Mouse (Mus musculus) left cerebral cortex, adult 8-10 months (tissue): ENCODE data around the gene Ncoa1. TPM values are rescaled to one million over a fixed set of nuclear protein-coding genes. Genes with fewer than 3 reads are reported as not detected.
A peak's percentile ranks its signal among the peaks of the same experiment; 100 is the strongest.
"Not testable (repeated sequence)": the region's sequence is repeated elsewhere in the genome, so short reads cannot be mapped to it uniquely, and the experiment has no call there.

Experiments
- DNase-seq, 2 experiments: peaks; one replicate each; pipeline ENCODE4 v3.0.0; 2022; ENCODE audit warnings: low spot score in 2 of 2
- total RNA-seq, 4 experiments: library from RNA; stranded (reverse); gene quantifications; 2 replicates each; pipeline ENCODE4 v1.2.4; 2022

Gene Ncoa1
- total RNA-seq, 4 experiments from 2014 or later: 104 to 121 (median 107) TPM

DNA sequence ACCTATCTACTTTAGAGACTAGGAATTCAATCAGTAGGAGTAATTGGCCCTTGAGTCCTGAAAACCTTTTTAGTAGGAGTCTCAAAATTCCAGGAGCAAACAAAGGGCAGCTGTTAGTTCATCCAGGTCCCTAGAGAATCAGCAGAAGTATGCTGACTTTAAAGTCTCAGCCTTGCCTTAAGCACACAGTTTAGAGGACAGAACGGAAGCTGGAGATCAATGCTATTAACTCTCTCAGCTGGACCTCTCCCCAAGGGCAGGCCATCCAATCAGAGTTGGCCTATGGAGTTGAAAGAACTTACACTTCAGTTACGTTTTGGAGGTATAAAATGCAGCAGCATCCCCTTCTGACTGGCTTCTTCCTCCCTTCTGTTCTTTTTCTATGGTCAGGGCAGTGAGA is 154.8 kb downstream of the Ncoa1 start:
- no peak for DNase-seq

DNA sequence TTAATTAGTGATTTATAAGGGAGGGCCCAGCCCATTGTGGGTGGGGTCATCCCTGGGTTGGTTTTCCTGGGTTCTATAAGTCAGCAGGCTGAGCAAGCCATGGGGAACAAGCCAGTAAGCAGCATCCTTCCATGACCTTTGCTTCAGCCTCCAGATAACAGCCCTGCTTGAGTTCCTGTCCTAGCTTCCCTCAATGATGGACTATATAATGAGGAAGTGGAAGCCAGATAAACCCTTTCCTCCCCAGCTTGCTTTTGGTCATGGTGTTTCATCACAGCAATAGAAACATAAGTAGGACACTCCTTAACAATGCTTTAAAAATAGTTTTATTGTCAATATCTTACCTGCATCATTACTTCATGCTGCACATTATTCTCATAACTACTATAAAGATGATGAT is 163.2 kb downstream of the Ncoa1 start:
- DNase-seq: no peak

DNA sequence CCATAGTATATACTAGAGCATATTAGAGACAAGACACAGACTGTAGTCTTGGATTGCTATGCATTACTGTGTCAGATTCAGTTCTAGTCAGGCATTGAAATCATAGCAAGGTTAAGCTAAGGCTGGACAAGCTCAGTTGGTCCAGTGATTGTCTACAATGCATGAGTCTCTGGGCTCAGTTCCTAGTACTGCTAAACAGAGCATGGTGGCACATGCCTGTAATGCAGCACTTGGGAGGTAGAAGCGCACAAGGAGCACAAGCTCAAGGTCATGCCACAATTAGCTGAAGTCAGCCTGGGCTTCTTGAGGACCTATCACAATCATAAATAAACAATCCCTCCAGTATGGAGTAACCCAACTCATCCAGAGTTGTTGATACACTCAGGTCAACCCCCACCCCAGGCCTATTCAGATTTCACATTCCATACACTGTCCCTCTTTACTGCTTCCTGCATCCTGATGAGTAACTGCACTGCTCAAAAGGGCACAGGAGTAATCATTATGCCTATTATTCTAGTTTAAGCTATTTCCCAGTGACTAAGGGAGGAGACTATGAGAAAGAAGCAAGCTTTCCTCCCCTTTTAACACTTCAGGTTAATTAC is 170.2 kb downstream of the Ncoa1 start:
- no peak for DNase-seq

DNA sequence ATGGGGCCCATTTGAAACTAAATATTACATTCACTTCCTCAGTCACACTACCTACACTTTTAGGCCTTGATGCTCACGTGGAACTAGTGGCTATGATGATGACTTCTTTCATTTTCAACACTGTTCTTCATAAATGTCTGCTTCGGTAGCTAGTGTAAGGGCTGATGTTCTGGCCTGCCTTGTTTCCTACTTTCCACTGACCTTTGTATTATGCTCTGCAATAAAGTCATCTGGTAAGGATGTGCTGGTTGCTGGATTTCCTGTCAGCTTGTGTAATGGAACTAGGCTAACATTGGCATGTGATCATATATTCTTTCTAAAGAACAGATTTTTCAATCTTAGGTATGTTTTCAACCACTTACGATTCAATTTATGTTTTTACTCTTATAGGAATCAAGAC is 177.7 kb downstream of the Ncoa1 start:
- DNase-seq: no peak

DNA sequence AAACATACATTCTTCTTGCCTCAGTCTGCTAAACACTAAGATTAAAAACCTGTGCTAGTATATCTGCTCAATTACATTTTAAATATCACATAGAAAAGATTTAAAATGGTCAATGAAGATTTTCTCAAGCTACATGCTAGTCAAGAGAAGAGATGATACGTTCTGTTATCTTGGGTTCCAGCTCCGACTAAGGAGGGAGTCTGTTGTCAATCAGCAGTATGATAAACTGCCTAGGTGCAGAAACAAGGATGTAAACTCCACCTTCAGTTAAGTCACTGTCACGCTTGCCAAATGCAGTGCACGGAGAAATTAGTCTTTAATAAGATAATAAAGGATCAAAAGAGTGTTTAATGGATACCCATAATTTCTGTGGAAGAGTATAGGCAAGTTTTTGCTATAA is 178.4 kb downstream of the Ncoa1 start:
- no peak for DNase-seq

DNA sequence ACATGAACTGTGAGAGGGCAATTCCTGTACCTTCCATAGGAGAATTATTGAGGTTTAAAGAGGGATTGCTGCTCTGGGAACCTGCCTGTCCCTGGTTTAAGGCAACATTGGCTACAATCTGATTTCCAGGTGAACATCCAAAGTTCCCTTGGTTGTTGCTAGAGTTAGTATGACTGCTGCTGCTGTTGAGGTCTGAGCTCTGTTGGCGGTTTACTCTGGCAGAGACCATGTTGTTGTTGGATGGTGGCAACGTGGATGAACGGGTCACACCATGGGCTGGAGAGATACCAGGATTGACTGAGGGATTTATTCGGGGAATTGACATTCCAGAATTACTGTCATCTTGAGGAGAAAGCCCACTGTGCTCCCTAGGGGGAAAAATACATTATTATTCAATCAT is 181.1 kb downstream of the Ncoa1 start:
- no peak for DNase-seq

DNA sequence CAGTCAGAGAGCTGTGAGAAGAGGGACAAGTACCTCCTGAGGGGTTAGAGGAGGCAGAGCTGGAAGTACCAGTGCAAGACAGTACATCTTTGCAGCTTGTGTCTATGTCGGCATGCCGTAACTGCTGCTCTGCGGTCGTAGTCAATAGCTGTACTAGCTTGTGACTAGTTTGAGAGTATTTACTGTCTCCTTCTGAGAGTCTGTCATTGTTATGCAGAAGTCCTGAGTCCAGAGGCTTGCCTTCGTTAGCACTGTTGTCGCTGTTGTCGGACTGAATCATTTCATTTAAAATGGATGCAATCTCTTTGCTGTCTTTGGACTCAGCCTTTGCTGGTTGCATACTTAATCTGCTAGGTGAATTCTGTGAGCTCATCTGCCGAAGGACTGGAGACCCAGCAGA is 181.7 kb downstream of the Ncoa1 start:
- no peak for DNase-seq

DNA sequence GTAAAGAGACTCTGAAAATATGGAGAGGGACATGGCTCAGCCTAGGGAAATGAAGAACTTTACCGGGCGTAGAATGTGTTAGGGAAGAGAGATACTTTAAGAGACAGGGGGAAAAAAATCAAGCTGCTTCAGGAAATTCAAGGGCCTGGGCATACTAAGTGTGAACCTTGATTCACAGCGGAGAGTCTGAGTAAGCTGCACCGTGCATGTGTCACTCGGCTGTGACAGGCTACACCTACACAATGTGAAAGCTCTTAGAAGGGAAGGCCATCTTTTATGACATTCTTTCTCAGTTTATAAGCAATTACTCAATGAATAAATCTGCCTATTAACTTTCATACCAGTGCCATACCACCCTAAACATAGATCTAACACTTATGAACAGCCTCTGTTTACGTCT is 183.2 kb downstream of the Ncoa1 start:
- DNase-seq: no peak

DNA sequence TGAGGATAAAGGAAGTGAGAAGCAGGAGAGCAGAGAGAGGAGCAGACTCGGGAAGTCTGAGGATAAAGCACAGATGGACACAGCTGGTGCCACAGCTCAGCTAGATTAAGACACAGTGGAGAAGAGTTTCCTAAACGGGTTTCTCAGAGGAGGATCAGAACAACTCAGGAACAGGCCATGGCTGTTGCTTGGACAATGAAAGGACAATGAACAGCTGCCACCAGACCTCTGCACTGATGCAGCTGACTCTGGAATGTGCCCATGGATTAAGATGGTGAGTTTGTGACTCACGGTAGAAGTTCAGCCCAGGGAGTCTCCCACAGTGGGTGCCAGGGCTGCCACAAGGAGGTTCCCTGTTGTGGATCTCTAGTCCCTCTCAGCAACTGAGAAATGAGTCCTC is 191.8 kb downstream of the Ncoa1 start:
- no peak for DNase-seq

DNA sequence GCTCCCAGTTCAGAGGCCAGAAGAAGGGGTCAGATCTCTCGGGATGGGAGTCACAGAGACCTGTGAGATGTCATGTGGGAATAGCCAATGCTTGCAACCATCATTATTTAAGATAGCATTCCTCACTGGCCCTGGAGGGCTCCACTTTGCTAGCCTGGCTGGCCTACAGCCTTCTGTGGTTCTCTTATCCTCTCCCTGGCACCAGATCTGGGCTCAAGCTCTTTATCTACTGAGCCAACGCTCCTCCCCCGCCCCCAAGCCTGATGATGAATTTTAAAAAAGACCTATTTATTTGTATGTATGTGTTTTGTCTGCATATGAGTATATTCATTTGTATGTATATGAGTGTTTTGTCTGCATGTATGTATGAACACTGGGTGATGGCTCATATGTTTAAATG is 197.1 kb downstream of the Ncoa1 start:
- no peak for DNase-seq

DNA sequence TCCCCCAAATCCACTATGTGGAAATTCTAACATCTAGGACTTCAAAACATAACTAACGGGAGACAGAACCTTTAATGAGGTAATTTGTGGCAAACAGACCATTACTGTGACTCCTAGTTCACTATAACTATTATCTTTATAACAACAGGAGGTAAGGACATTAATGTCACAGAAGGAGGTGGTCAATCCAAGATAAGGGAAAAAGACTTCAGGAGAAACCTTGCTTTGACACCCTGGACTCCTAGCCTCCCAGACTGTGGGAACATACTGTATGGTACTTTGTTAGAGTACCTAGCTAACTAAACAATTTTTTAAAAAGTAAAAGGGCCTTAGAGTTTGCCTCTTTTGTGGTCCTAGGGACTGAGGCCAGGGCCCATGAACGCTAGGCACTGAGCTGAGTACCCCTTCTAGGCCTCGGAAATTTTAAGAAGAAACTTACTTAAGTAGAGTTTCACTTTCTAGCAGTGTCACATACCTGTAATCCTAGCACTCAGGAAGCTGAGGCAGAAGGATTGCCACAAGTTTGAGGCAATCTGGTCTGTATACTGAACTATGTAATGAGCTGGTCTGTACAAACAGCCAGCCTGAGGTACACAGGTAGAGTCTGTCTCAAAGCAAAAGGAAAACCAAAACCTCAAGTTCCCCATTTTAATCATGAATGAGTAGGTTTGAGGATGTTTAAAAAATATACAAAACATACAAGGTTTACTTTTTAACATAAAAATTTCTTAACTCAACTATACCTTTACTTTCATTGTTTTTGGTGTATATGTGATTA is 197.8 kb downstream of the Ncoa1 start:
- DNase-seq: no peak

DNA sequence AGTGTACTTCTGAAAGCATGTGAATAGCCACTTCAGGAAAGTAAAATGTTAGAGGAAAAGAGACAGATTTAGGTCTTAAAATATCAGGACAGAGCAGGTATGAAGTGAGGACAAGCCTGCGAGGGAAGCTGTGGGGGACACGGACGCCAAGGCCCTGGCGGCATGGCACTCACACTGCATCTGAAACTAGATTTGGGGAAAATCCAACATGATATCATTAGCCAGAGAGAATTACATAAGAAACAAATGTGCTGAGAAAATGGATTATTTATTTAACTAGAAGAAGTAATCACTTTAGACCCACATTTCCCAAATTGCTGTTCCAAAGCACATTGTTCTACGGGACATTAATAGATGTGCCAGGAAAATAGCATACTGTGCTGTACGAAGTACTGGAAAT is 205.9 kb downstream of the Ncoa1 start:
- DNase-seq: no peak

DNA sequence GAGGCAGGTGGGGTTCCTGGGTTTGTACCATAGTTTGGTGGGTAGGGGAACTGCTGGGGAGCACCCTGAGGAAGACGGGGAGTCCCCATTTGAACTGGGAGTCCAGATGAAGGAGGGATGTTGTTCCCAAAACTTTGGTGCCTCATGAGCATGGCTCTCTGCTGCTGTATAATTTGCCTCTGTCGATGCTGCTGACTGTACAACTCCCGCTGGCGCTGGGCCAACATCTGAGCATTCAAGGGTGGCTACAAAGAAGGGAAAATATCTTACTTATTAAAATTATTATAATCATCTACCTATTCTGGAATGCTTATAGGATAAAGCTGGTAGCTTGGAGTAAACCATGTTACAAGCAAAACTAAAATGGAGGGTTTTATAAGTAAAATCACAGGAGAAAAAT is 209.2 kb downstream of the Ncoa1 start:
- no peak for DNase-seq

DNA sequence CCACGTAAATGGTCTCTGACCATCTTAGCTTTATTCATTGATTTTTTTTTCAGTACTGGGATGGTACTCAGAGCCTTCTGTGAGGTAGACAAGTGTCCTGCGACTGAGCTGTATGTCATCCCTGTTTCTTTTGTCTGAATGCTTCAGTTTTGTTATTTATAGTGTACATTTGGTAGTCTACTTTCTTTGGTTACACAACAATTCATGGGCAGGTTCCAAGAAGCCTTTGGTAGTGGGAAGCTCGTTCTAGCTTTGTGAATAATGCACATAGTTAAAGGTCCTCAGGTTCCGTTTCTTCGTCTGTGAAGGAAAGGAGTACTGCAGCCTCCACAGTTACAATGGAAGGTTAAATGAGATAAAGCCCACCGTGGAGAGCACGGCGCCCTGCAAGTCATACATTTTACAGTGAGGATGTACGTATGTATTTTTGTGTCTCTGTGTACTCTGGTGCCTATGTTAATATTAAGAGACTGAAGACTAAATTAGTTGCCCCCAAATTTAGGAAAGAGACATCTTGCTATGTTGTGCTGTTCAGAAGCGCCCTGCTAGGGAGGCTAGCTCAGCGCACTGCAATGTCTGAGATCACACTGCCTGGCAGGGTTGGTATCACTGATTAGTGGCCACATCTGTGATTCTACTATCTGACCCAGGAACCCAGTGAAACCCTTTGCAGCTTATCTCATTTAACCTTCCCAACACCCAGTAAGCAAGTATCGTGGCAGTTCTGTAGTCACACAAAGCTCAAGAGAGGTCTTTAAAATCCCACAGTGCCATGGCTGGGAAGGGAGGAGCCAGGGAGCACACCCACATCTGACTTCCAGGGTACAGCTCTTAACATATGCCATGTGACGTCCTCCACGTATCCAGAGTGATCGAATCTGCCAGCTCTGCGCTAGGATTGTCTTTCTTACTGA is 224.0 kb downstream of the Ncoa1 start:
- DNase-seq: no peak

DNA sequence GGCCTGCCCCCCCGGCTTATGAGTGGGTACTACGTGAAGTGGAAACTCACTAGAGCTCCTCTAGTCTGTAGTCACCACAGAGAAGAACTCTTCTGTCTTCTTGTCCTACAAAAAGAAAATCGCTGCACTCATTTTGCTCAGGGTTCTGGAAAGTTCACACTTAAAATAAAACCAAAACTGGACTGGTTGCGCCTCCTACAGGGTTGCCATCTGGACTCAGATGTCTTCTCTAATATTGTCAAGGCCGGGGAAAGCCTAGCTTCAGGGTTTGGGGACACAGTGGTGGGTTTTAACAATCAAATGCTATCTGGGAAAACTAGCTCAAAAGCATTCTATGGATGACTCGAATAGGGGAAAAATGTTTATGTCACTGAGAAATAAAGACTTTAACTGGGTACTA is 227.2 kb downstream of the Ncoa1 start:
- DNase-seq: no peak

DNA sequence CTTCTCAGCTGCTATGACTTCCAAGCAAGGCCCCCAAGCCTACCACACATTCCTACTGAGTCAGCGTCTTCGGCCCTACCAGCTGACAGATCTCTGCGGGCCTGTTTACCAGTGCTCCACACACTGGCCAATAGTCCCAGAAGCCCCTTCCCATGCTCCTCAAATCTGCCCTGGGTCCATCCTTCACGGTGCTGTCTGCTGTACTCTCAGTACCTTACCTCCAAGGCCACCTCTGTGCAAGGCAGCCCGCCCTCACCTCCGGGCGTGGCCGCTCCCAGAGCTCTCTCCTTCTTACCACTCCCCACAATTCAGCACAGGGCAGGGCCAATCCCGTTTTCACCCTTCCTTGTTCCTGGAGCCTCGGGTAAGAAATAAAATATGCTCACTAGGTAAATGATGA is 231.2 kb downstream of the Ncoa1 start:
- no peak for DNase-seq

DNA sequence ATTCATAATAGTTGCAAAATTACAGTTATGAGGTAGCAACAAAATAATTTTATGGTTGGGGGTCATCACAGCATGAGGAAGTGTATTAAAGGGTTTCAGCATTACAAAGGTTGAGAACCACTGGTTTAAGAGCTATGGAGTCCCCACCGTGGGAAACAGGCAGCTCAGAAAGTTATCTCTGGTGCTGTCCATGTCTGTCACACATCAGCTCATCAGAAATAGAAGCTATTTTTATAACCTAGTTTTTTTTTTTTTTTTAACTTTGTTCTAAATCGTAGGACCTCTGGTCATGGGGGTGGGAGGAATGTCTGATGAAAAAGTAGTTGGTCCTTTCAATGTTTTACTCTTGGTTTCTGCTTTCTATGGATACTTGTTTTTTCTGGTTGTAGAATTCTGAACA is 233.2 kb downstream of the Ncoa1 start:
- no peak for DNase-seq

DNA sequence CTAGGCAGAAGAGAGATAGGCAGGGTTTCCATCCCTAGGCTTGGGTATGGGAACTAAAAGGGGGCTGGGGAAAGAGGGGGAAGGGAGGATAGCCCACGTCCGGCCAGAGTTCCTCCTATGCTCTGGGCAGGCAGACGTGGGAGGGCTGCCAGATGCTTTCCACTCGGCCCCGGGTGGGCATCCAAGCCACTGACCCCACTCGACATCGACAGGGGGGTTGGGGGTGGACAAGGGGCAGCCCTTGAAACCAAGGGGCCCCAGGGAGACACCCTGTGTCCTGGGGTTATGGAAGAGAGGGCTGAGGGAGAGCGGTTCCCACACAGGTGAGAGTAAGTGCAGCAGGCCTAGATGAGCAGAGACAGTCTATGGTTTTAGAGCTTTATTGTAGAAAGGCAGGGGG is 236.7 kb downstream of the Ncoa1 start:
- not testable (repeated sequence) for DNase-seq

DNA sequence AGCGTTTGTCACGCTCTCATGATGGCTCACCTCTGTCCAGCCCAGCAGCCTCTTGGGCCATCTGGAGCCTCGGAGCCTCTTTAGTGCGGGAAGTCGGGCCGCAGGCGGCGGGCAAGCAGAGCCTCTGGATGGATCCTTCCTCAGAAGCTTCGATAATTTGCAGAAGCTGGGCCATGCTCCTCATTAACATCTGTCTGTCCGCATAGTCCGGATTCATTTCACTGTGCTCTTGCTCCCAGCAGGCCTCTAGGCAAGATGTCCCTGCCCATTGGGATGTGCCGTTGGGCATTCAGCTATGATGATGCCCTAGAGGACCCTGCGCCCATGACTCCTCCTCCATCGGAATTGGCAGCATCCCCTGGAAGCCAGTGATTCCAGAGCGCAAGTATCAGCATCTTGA is 239.5 kb downstream of the Ncoa1 start:
- no peak for DNase-seq

DNA sequence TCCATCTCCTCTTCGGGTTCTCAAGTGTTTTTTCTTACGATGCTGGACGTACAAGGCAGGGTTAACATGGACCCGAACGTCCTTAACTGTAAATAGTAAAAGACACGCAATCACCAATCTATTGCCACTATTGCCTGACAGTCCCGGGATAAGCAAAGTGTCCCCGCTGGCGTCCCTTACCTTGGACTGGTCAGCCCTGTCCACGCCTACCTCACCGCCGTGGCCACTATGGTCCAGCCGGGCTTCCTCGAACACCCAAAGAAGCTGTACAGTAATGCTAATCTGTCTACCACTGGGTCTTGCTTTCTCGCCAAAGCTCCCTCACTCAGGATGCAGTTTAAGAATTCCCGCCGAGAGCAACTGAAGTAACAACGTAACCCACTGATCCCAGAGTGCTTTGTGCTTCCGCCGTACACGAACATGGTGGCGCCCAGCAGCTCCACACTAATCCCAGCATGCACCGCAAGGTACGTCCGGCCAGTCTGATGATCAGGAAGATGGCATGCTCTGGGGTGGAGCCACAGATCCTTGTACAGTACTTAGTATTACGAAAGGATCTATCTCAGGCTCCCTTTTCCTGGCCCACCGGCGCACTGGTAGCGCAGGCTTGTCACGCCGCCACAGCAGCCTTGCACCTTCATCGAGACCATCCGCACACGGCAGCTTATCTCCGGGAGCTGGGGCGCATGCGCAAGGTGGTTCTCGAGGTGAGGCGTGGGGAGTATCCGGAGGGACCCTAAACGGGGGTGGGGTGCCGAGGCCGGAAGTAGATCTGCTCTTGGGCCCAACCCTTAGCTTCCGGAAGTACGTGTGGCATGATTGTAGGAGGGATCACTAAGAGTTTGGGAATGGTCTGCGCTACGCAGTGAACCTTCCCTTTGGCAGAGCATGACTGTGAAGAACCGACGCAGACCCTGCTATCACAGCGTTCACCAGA is 243.1 kb downstream of the Ncoa1 start, which contains the start of the genes Ptrhd1 and Cenpo:
Gene Ptrhd1 (plus strand): TSS at position 456 of the 937 bp plus-strand sequence.
Gene Cenpo (minus strand): TSS at position 723 of the 937 bp plus-strand sequence.
- peak; percentile 97 to 98 for DNase-seq

DNA sequence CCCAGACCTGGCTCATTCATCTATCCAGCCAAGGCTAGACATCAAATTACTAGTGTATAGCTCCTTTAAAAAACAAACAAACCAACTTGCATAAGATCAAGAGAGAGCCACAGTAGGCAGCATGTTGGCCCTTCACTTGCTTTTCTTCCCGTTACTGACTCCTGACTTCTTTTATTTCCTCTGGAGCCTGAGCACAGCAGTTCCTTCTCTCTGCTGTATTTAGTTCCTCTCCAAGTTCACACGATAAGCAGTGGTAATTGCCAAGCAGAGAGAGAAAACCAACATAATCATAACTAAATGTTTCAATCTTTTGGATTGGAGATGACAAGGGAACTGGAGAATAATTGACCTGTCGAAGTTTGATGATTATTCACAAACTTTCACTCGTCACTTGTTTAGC is 244.2 kb downstream of the Ncoa1 start:
- DNase-seq: no peak
